Mouse (Mus musculus): ENCODE results near the gene Olfr1230. TPM values are rescaled to one million over a fixed set of nuclear protein-coding genes. Genes with fewer than 3 reads are reported as not detected.

The Olfr1230 gene
- not detected for total RNA-seq (2021)
- long read RNA-seq, experiment 1, result 0 reads
- long read RNA-seq, experiment 2, result 0 reads

DNA sequence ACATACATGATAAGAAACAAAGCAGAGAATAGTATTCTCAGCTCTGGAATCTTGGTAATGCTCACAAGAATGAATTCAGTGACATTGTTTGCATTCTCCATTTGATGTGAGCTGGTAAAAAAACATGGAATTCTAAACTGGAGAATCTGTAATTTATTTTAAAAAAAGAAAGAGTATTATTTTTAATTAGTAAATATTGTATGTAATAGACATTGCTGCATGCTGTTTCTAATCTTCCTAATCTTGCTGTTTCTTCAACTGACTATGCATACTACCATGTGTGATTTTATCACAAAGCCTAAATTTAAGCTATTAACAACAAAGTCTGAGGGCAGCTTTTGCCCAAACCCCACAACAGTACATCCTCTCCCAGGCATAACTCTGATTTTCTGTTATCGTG lies at the start of gene Olfr1230:
Gene Olfr1230 (minus strand): TSS at position 101 of the 400 bp plus-strand sequence.
- no peak for DNase-seq

DNA sequence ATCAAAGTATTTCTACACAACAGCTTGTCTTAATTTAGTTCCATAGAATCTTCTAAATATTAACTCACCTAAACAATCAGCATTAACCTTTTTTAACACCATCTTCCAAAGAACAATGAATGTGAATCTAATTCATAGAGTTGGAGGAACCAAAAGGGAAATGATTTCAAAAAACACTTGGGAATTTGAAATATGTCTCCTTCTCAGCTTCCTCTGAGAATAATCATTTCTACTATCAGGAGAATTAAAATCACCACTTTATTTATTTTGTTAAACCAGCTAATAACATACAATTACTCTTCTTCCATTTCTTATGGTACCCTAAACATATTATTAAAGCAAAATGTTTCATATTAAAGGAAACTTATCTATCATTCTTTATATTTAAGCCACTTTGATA lies 45.2 kb upstream of the Olfr1230 start, which contains the start of gene Olfr1233:
Gene Olfr1233 (minus strand): TSS at position 101 of the 400 bp plus-strand sequence.
- DNase-seq, result no peak

DNA sequence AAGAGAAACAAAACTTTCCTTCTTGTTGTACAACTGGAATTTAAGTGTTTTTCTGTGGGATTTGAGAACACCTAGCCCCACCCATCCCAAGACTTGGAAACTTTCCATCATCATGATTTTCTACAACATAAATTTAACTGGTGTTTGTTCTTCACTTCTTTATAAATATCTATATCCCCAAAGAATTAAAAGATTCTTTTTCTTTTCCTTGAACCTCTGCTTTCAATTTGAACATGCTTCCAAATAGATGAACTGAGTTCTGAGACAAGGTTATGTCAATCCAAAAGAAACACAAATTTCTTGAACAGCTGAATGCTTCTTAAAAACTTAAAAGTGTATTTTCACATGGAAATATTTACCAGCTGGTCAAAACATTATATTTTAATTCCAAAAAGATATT lies 32.5 kb upstream of the Olfr1230 start, which contains the start of gene Olfr1232:
Gene Olfr1232 (minus strand): TSS at position 101 of the 400 bp plus-strand sequence.
- DNase-seq, result no peak

DNA sequence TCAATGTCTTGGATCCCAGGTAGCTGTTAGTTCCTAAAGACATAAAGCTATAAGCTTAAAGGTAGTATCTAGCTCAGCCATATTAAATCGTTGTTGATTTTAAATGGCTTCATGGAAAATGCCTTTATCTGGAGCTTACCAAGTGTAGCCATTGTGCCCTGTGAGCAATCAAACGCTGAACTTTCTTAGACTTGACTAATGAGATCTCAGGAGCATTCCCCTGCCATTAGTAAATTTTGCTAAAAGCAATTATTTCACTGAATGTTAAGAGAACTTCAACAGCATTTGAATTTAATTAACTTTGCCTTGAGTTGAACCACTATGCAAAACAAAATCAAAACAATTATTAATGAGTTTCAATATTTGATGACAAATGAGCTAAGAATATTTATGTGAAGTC lies 9.9 kb upstream of the Olfr1230 start, which contains the start of gene Olfr1231:
Gene Olfr1231 (minus strand): TSS at position 101 of the 400 bp plus-strand sequence.
- DNase-seq, result no peak

DNA sequence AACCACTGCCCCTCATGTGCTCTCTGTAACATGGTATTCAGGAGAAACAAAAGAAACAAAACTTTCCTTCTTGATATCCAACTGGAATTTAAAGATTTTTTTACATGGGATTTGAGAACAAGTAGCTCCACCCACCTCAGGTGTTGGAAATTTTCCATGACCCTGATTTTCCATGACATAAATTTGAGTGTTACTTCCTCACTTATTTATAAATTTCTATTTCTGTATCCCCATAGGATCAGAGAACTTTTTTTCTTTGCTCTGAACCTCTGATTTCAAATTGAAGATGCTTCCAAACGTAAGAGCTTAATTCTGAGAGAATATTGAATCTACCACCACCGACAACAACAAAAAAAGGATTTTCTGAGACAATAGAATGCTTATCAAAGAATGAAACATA lies 9.2 kb downstream of the Olfr1230 start, which contains the start of gene Olfr1229:
Gene Olfr1229 (minus strand): TSS at position 101 of the 400 bp plus-strand sequence.
- no peak for DNase-seq

DNA sequence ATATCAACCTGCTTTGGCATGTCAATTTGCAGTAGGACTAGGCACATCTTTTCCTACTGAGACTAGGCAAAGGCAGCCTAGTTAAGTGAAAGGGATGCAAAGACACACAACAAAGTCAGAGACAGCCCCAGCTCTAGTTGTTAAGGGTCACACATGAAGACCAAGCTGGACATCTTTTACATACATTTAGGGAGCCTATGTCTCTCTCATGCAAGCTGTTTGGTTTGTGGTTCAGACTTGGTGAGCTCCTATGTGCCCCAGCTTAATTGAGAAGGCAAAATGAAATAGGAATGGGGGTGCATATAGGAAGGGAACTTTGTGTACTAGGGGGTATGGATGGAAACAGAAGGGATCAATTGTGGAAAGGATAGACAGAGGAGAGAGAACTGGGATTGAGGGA lies 43.1 kb downstream of the Olfr1230 start, which contains the start of gene Olfr1228:
Gene Olfr1228 (minus strand): TSS at position 101 of the 400 bp plus-strand sequence.
- DNase-seq, result no peak

Other genes starting within 250 kb of the Olfr1230 start
- not detected for gene Olfr1218, start 236.1 kb downstream of the Olfr1230 start, total RNA-seq (2021)
- not detected for gene Olfr1219, start 213.8 kb downstream of the Olfr1230 start, total RNA-seq (2021)
- gene Olfr1220, start 190.4 kb downstream of the Olfr1230 start, total RNA-seq (2021), result not detected
- gene Olfr1221, start 180.0 kb downstream of the Olfr1230 start, total RNA-seq (2021), result not detected
- not detected for gene Olfr1222, start 164.2 kb downstream of the Olfr1230 start, total RNA-seq (2021)
- not detected for gene Olfr1223, start 145.7 kb downstream of the Olfr1230 start, total RNA-seq (2021)
- gene Olfr1224-ps1, start 133.2 kb downstream of the Olfr1230 start, total RNA-seq (2021), result not detected
- gene Olfr1225, start 122.6 kb downstream of the Olfr1230 start, total RNA-seq (2021), result not detected
- gene Olfr1226, start 97.2 kb downstream of the Olfr1230 start, total RNA-seq (2021), result not detected
- not detected for gene Olfr1228, start 43.2 kb downstream of the Olfr1230 start, total RNA-seq (2021)
- gene Olfr1229, start 9.3 kb downstream of the Olfr1230 start, total RNA-seq (2021), result not detected
- gene Olfr1231, start 9.8 kb upstream of the Olfr1230 start, total RNA-seq (2021), result not detected
- gene Olfr1232, start 32.4 kb upstream of the Olfr1230 start, total RNA-seq (2021), result not detected
- gene Olfr1233, start 45.1 kb upstream of the Olfr1230 start, total RNA-seq (2021), result not detected
- not detected for gene Olfr1234, start 67.6 kb upstream of the Olfr1230 start, total RNA-seq (2021)
- not detected for gene Olfr1238, start 112.4 kb upstream of the Olfr1230 start, total RNA-seq (2021)
- not detected for gene Olfr1239, start 123.1 kb upstream of the Olfr1230 start, total RNA-seq (2021)
- gene Olfr1240, start 145.7 kb upstream of the Olfr1230 start, total RNA-seq (2021), result not detected
- not detected for gene Olfr1241, start 189.9 kb upstream of the Olfr1230 start, total RNA-seq (2021)
- not detected for gene Olfr1242, start 201.1 kb upstream of the Olfr1230 start, total RNA-seq (2021)
- not detected for gene Olfr1243, start 234.2 kb upstream of the Olfr1230 start, total RNA-seq (2021)